In genomic region chr14:105570156-105570555, GRCm38 (mm10) we compare ENCODE assay signal across 23 mouse cellular contexts.
DNase-seq lines count a peak whose midpoint lies in the region; ATAC-seq and TF ChIP-seq lines count a peak whose summit lies in the region.
"Had no signal": no experiment of that assay in that cellular context is flagged by ENCODE, and none has a peak within 500 bp of the region (broad histone marks: within the 10 kb centered on the region; RNA-seq: fewer than 3 reads in every experiment).

No protein-coding gene starts in this region.

- H3K27me3 ChIP-seq in embryonic facial prominence, embryonic 14.5 days (replicated peaks; ENCODE audit: control insufficient read depth, insufficient read depth, low read length): no peaks in the 10 kb centered on the region
- no peaks in the 10 kb centered on the region for H3K27me3 ChIP-seq in embryonic facial prominence, embryonic 10.5 days (replicated peaks; ENCODE audit: low read depth, poor library complexity, severe bottlenecking)
- H3K27me3 ChIP-seq in limb, embryonic 14.5 days (ENCODE audit: control insufficient read depth, insufficient read depth, low read length): no peaks in the 10 kb centered on the region
- H3K27me3 ChIP-seq in limb, embryonic 10.5 days (ENCODE audit: low read depth, poor library complexity, severe bottlenecking): no peaks in the 10 kb centered on the region
- H3K27me3 ChIP-seq in myocyte (ENCODE audit: control insufficient read depth, insufficient read depth, insufficient read length): no peaks in the 10 kb centered on the region
- H3K27me3 ChIP-seq in intestine, embryonic 16.5 days (replicated peaks; ENCODE audit: control insufficient read depth, insufficient read depth, low read length): no peaks in the 10 kb centered on the region
- H3K27me3 ChIP-seq: CH12.LX, Patski had no signal

- peak; percentile 79 for DNase-seq in embryonic facial prominence, embryonic 14.5 days (ENCODE audit: low spot score)
- no peak for DNase-seq in embryonic facial prominence, embryonic 10.5 days (ENCODE audit: low spot score)
- DNase-seq in limb, embryonic 14.5 days (ENCODE audit: low spot score): peak; percentile 54
- DNase-seq in limb, embryonic 10.5 days (ENCODE audit: low spot score): no peak
- DNase-seq in forelimb bud, embryonic 11.5 days (ENCODE audit: low read depth, low spot score): peak; percentile 30
- DNase-seq in adrenal gland, adult (ENCODE audit: inconsistent age in 2 of 2, low spot score in 1 of 2): no peak
- DNase-seq: adrenal gland, adult 2 months; adrenal gland, adult 8-10 months; adrenal gland, postnatal 10 days; adrenal gland, postnatal 14 days; adrenal gland, postnatal 25 days; adrenal gland, postnatal 36 days; B cell, adult 2 months; cerebellum, adult 11 months; cerebellum, adult 11-12 months; cerebellum, adult 18-20 months had no signal

- no peaks in the 10 kb centered on the region for H3K9me3 ChIP-seq in embryonic facial prominence, embryonic 14.5 days (ENCODE audit: control insufficient read depth, low read length)
- no peaks in the 10 kb centered on the region for H3K9me3 ChIP-seq in embryonic facial prominence, embryonic 10.5 days
- H3K9me3 ChIP-seq in limb, embryonic 14.5 days (ENCODE audit: control insufficient read depth, low read length): no peaks in the 10 kb centered on the region
- no peaks in the 10 kb centered on the region for H3K9me3 ChIP-seq in limb, embryonic 10.5 days (replicated peaks)
- no peaks in the 10 kb centered on the region for H3K9me3 ChIP-seq in intestine, embryonic 16.5 days (ENCODE audit: control insufficient read depth, low read length)

- no peak overlapping the region for H3K4me2 ChIP-seq in embryonic facial prominence, embryonic 14.5 days (ENCODE audit: low read depth, low read length)
- H3K4me2 ChIP-seq in limb, embryonic 14.5 days (replicated peaks; ENCODE audit: low read depth, low read length, severe bottlenecking): no peak overlapping the region
- no peak overlapping the region for H3K4me2 ChIP-seq in myocyte (ENCODE audit: low read depth)
- H3K4me2 ChIP-seq in intestine, embryonic 16.5 days (ENCODE audit: low read depth, low read length): no peak overlapping the region

- 0 out of 2 replicates have a peak, but pooled peaks have one; percentile 17 for ATAC-seq in embryonic facial prominence, embryonic 14.5 days (ENCODE audit: low read depth)
- peak; percentile 56; the same call in 1 of the 2 replicates for ATAC-seq in limb, embryonic 14.5 days (ENCODE audit: low FRiP score, low read depth)
- no peak for ATAC-seq in intestine, embryonic 16.5 days
- ATAC-seq: activated CD4-positive, CD25-positive, alpha-beta regulatory T cell, adult 4 months; CD4-positive, CD25-positive, alpha-beta regulatory T cell, adult 4 months; Patski had no signal

- TF ChIP-seq POLR2A in limb, embryonic 14.5 days (IDR thresholded peaks at IDR 0.05; ENCODE audit: borderline replicate concordance, extremely low read depth, insufficient read depth, insufficient read length): no peak
- TF ChIP-seq POLR2A in myocyte (IDR thresholded peaks at IDR 0.05; ENCODE audit: insufficient read length, low read depth): no peak

- no peak overlapping the region for H3K27ac ChIP-seq in embryonic facial prominence, embryonic 14.5 days (replicated peaks; ENCODE audit: low read depth, low read length)
- no peak overlapping the region for H3K27ac ChIP-seq in embryonic facial prominence, embryonic 10.5 days (replicated peaks)
- no peak overlapping the region for H3K27ac ChIP-seq in limb, embryonic 14.5 days (replicated peaks; ENCODE audit: low read depth, low read length)
- no peak overlapping the region for H3K27ac ChIP-seq in limb, embryonic 10.5 days
- H3K27ac ChIP-seq in intestine, embryonic 16.5 days (ENCODE audit: low read length): no peak overlapping the region

- no peaks in the 10 kb centered on the region for H3K79me2 ChIP-seq in myocyte (ENCODE audit: control insufficient read depth, insufficient read depth)

- no peaks in the 10 kb centered on the region for H3K36me3 ChIP-seq in embryonic facial prominence, embryonic 14.5 days (ENCODE audit: control insufficient read depth, insufficient read depth, low read length)
- no peaks in the 10 kb centered on the region for H3K36me3 ChIP-seq in embryonic facial prominence, embryonic 10.5 days (replicated peaks)
- H3K36me3 ChIP-seq in limb, embryonic 14.5 days (ENCODE audit: control insufficient read depth, insufficient read depth, low read length): no peaks in the 10 kb centered on the region
- no peaks in the 10 kb centered on the region for H3K36me3 ChIP-seq in limb, embryonic 10.5 days
- no peaks in the 10 kb centered on the region for H3K36me3 ChIP-seq in myocyte (ENCODE audit: control insufficient read depth, insufficient read depth)
- H3K36me3 ChIP-seq in intestine, embryonic 16.5 days (ENCODE audit: control insufficient read depth, insufficient read depth, low read length): no peaks in the 10 kb centered on the region
- H3K36me3 ChIP-seq: G1E had no signal

- H3K9ac ChIP-seq in embryonic facial prominence, embryonic 14.5 days (ENCODE audit: low read depth, low read length): no peak overlapping the region
- H3K9ac ChIP-seq in limb, embryonic 14.5 days (ENCODE audit: low read depth, low read length, severe bottlenecking): no peak overlapping the region
- H3K9ac ChIP-seq in intestine, embryonic 16.5 days (ENCODE audit: low read depth, low read length): no peak overlapping the region

- no peak overlapping the region for H3K4me3 ChIP-seq in embryonic facial prominence, embryonic 14.5 days (ENCODE audit: low read depth, low read length)
- H3K4me3 ChIP-seq in embryonic facial prominence, embryonic 10.5 days: no peak overlapping the region
- H3K4me3 ChIP-seq in limb, embryonic 14.5 days (replicated peaks; ENCODE audit: low read length): no peak overlapping the region
- no peak overlapping the region for H3K4me3 ChIP-seq in limb, embryonic 10.5 days
- H3K4me3 ChIP-seq in myocyte: no peak overlapping the region
- H3K4me3 ChIP-seq in intestine, embryonic 16.5 days (ENCODE audit: low read length): no peak overlapping the region

- H3K4me1 ChIP-seq in embryonic facial prominence, embryonic 14.5 days (ENCODE audit: control insufficient read depth, insufficient read depth, low read length): peaks cover 11% of the 10 kb centered on the region; the same call in 1 of the 2 replicates
- peaks cover 13% of the 10 kb centered on the region for H3K4me1 ChIP-seq in embryonic facial prominence, embryonic 10.5 days
- peaks cover 18% of the 10 kb centered on the region for H3K4me1 ChIP-seq in limb, embryonic 14.5 days (ENCODE audit: control insufficient read depth, insufficient read depth, low read length)
- H3K4me1 ChIP-seq in limb, embryonic 10.5 days: peaks cover 36% of the 10 kb centered on the region
- no peaks in the 10 kb centered on the region for H3K4me1 ChIP-seq in intestine, embryonic 16.5 days (ENCODE audit: control insufficient read depth, insufficient read depth, low read length)

- WGBS in embryonic facial prominence, embryonic 14.5 days: 59% methylated on average over 6 of the region's 6 CpGs
- WGBS in embryonic facial prominence, embryonic 10.5 days: 65% methylated on average over 6 of the region's 6 CpGs
- 49% methylated on average over 6 of the region's 6 CpGs for WGBS in limb, embryonic 14.5 days
- 68% methylated on average over 6 of the region's 6 CpGs for WGBS in limb, embryonic 10.5 days
- 73% methylated on average over 6 of the region's 6 CpGs for WGBS in intestine, embryonic 16.5 days

- H3ac ChIP-seq in myocyte (ENCODE audit: control insufficient read depth, insufficient read length): no peak overlapping the region

TF ChIP-seq in myocyte, 11 proteins besides CTCF, POLR2A, EP300 and RAD21:
- TF ChIP-seq TCF3 (IDR thresholded peaks at IDR 0.05; ENCODE audit: insufficient read length, low read depth) (no peak), POLR2AphosphoS2 (IDR thresholded peaks at IDR 0.05; ENCODE audit: insufficient read length, low read depth) (no peak), E2F4 (IDR thresholded peaks at IDR 0.05; ENCODE audit: insufficient read depth) (no peak), REST (IDR thresholded peaks at IDR 0.05; ENCODE audit: insufficient read depth, insufficient read length) (no peak), MYOG (IDR thresholded peaks at IDR 0.05; ENCODE audit: control insufficient read depth in 1 of 3, insufficient read depth in 1 of 3, insufficient read length in 2 of 3, low read depth in 2 of 3) (peak in 1 of 3 experiments; percentile 10), MYOD1 (IDR thresholded peaks at IDR 0.05; ENCODE audit: control insufficient read depth in 1 of 3, insufficient read length in 2 of 3, low read depth in 2 of 3) (peak in 2 of 3 experiments; percentile 79 to 80), USF1 (IDR thresholded peaks at IDR 0.05; ENCODE audit: low read depth) (no peak), TCF12 (IDR thresholded peaks at IDR 0.05; ENCODE audit: insufficient read depth, poor library complexity, severe bottlenecking) (no peak)

Comparison
In these comparisons a context has a peak if more than half of its experiments do, and no peak if none do; other contexts are left out.
1. DNase-seq: peak in embryonic facial prominence, embryonic 14.5 days (single experiment), limb, embryonic 14.5 days (single experiment) and forelimb bud, embryonic 11.5 days (single experiment); none in embryonic facial prominence, embryonic 10.5 days (single experiment), limb, embryonic 10.5 days (single experiment) and adrenal gland, adult (0 of 2).